Mouse (Mus musculus) hindbrain, embryonic 10.5 days (tissue): ENCODE data around the gene Twsg1. TPM values are rescaled to one million over a fixed set of nuclear protein-coding genes. Genes with fewer than 3 reads are reported as not detected.

ENCODE experiments used
- DNase-seq: peaks from one replicate; pipeline ENCODE4 v3.0.0-alpha.2; 2017; ENCODE audit warnings: low spot score
- H3K27ac ChIP-seq: fragments of 300-500 bp; sonication (generic); 2 replicates; pipeline ENCODE4 v1.5.1; 2016; ENCODE audit warnings: mild to moderate bottlenecking, moderate library complexity
- H3K27me3 ChIP-seq: fragments of 300-500 bp; sonication (generic); 2 replicates; pipeline ENCODE4 v1.6.1; 2016; ENCODE audit warnings: mild to moderate bottlenecking; ENCODE audit not compliant: poor library complexity, insufficient read depth, severe bottlenecking
- H3K36me3 ChIP-seq: fragments of 300-500 bp; sonication (generic); 2 replicates; pipeline ENCODE4 v1.6.1; 2016; ENCODE audit warnings: mild to moderate bottlenecking, moderate library complexity
- H3K4me1 ChIP-seq: fragments of 300-500 bp; sonication (generic); replicated peaks from 2 replicates; pipeline ENCODE4 v1.6.1; 2016; ENCODE audit warnings: mild to moderate bottlenecking
- H3K4me3 ChIP-seq: fragments of 300-500 bp; sonication (generic); 2 replicates; pipeline ENCODE4 v1.5.1; 2016; ENCODE audit warnings: mild to moderate bottlenecking, moderate library complexity
- H3K9me3 ChIP-seq: fragments of 300-500 bp; sonication (generic); 2 replicates; pipeline ENCODE4 v1.6.1; 2016; ENCODE audit warnings: mild to moderate bottlenecking, moderate library complexity
- WGBS: fragments of 180-500 bp; shearing (Covaris S2); methylation state at CpG from one replicate; pipeline ENCODE4 v1.1.7; 2016; 5-methylcytosine and 5-hydroxymethylcytosine counted together
- polyA plus RNA-seq: library from polyadenylated mRNA; unstranded; fragments of >200 nt; fragmentation: Nextera tagmentation; extraction: Ambion mirVana; gene quantifications from 2 replicates; pipeline ENCODE4 v1.2.1, GENCODE M21; 2016

The Twsg1 gene
- polyA plus RNA-seq, 1 experiment from 2014 or later, result 67.5 TPM

DNA sequence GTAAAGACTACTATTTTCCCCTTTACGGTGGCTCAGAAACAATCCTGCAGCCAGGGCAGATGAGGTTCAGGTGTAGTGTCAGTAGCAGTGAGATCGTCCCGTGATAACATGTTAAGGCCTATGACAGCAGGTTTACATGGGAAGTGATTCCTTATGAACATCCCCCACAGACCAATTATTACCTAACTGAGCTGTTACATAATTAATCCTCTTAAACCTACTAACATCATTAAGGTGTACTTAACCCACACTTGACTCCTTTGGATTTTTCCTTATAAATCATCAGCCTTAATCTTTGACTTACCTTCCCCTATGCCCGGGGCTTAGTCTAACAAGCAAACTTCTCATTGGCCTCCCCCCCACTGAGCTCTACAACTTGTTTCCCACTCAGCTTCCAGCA, 77.9 kb downstream of the Twsg1 start:
- no peaks in the 10 kb centered on the region for H3K27me3 ChIP-seq
- no peaks in the 10 kb centered on the region for H3K36me3 ChIP-seq
- H3K27ac ChIP-seq, result no peak overlapping the region
- H3K4me1 ChIP-seq, result peaks cover 10% of the 10 kb centered on the region; the same call in 1 of the 2 replicates
- no peak for DNase-seq
- H3K4me3 ChIP-seq, result no peak overlapping the region
- H3K9me3 ChIP-seq, result no peaks in the 10 kb centered on the region
- 81% methylated on average over 4 of the region's 4 CpGs for WGBS

DNA sequence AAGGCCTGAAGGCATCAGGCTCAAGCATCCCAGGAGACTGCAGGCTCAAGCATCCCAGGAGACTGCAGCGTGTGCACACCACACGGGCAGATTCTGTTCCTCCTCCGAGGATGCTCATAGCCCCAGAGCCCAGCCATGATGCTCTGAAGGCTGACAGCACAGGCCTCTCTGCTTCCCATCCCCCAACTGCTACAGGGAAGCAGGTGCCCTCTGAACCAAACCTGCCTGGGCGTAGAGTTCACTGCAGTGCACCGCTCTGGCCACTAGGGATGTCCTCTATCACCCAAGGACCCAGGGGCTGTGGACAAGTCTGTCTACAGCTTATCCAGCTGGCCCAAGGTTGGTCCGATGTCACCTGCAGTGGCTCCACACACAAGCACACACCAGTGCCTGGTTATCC, 78.4 kb downstream of the Twsg1 start:
- no peaks in the 10 kb centered on the region for H3K9me3 ChIP-seq
- H3K4me3 ChIP-seq, result no peak overlapping the region
- 37% methylated on average over 6 of the region's 6 CpGs for whole genome bisulfite sequencing
- H3K27ac ChIP-seq, result 0 out of 2 replicates have a peak overlapping the region, but pooled peaks have one; percentile 4
- H3K36me3 ChIP-seq, result peaks cover under 1% of the 10 kb centered on the region; the same call in 1 of the 2 replicates
- peak; percentile 51 for DNase-seq
- H3K27me3 ChIP-seq, result no peaks in the 10 kb centered on the region
- peaks cover 10% of the 10 kb centered on the region; the same call in 1 of the 2 replicates for H3K4me1 ChIP-seq

- Histone ChIP-seq H3K4me3 (no peak overlapping the region), H3K27ac (0 out of 2 replicates have a peak overlapping the region, but pooled peaks have one; percentile 4), H3K36me3 (peaks cover 6% of the 10 kb centered on the region), H3K4me1 (peaks cover 10% of the 10 kb centered on the region; the same call in 1 of the 2 replicates), H3K9me3 (no peaks in the 10 kb centered on the region), H3K27me3 (no peaks in the 10 kb centered on the region)
- no peak for DNase-seq
- 68% methylated on average over 6 of the region's 6 CpGs for WGBS
Measured at GRCm38 (mm10) chr17:65872051-65872450, 79.0 kb downstream of the Twsg1 start.

Other genes starting within 250 kb of the Twsg1 start
- 60.8 and 63.2 TPM in 2 replicates for gene Rab31, start 178.5 kb downstream of the Twsg1 start, polyA plus RNA-seq
- 51.0 and 59.6 TPM in 2 replicates for gene Ppp4r1, start 168.7 kb downstream of the Twsg1 start, polyA plus RNA-seq
- gene Ralbp1, start 65.4 kb downstream of the Twsg1 start, polyA plus RNA-seq, result 46.4 and 58.3 TPM in 2 replicates
- gene Ankrd12, start 125.9 kb upstream of the Twsg1 start, polyA plus RNA-seq, result 15.9 and 20.2 TPM in 2 replicates
- gene Ndufv2, start 150.3 kb upstream of the Twsg1 start, polyA plus RNA-seq, result 326 and 335 TPM in 2 replicates
- 31.8 and 34.5 TPM in 2 replicates for gene Washc1, start 160.3 kb upstream of the Twsg1 start, polyA plus RNA-seq
- gene Ddx11, start 172.3 kb upstream of the Twsg1 start, polyA plus RNA-seq, result 22.8 and 26.9 TPM in 2 replicates